Mouse (Mus musculus) E14TG2a.4 (cell line): Measurements from ENCODE around the gene Spint2.

Experiments
- CTCF ChIP-seq: conservative IDR thresholded peaks from 2 replicates; pipeline ENCODE4 v1.5.1; 2014; ENCODE audit warnings: low read length
- POU5F1 ChIP-seq: IDR thresholded peaks from 2 replicates; pipeline ENCODE4 v1.6.1; 2014; ENCODE audit warnings: low read length, borderline replicate concordance

DNA sequence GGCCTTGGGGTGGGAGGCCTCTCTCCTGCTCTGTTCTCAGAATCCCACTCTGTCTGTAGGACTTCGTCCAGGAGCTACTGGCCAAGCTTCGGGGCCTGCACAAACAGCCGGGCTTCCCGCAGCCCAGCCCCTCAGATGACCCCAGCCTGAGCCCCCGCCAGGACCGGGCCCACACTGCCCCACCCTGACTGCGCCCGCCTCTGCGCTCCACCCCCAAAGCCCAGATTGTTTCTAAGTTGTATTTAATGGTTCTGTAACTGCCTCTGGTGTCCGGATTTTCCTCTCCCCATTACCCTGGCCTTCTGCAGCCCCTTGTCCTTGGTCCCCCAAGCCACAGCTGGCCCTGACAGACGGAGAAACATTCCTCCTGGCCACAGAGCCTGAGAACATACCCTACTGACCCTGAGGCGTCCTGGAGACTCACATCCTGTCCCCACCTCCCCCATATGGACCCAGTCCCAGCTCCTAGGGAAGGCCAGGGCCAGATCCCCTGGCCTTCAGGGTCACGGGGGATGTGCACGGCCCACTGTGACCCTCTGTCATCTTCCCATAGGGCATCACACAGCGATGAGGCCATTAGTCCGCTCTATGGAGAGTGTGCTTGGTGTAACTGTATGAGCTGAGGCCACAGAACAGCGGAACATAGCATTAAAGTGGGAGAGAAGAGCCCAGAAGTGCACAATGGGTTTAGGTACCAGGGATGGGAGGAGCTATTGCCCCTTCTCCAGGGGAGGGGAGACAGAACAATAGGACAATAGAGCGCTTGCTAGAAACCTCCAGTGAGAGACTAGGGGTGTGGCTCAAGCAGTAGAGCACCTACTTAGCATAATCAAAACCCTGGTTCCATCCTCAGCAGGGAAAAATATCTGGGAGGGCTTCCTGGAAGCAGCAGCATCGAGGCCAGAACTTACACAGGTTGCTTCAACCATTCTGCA lies 11.7 kb upstream of the Spint2 start:
- TF ChIP-seq CTCF (no peak), POU5F1 (no peak)
